11 mouse cellular contexts compared by ENCODE assay signal in genomic region chr13:93399710-93400216, GRCm38 (mm10).
DNase-seq lines count a peak whose midpoint lies in the region; ATAC-seq lines count a peak whose summit lies in the region.
"Had no signal": no experiment of that assay in that cellular context is flagged by ENCODE, and none has a peak within 500 bp of the region (broad histone marks: within the 10 kb centered on the region; RNA-seq: fewer than 3 reads in every experiment).

No protein-coding gene starts in this region.

- H3K9ac ChIP-seq in liver, embryonic 11.5 days (ENCODE audit: low read depth, low read length), result no peak overlapping the region
- no peak overlapping the region for H3K9ac ChIP-seq in heart, embryonic 12.5 days
- H3K9ac ChIP-seq in midbrain, embryonic 11.5 days (ENCODE audit: low read length), result no peak overlapping the region
- H3K9ac ChIP-seq: hindbrain, embryonic 13.5 days had no signal

- H3K27ac ChIP-seq in liver, embryonic 11.5 days (ENCODE audit: low read depth, low read length), result no peak overlapping the region
- H3K27ac ChIP-seq in heart, embryonic 12.5 days (ENCODE audit: poor library complexity, severe bottlenecking), result peak overlapping the region; percentile 90
- H3K27ac ChIP-seq in midbrain, embryonic 11.5 days (ENCODE audit: low read depth, low read length), result no peak overlapping the region
- H3K27ac ChIP-seq: hindbrain, embryonic 13.5 days; limb, embryonic 10.5 days had no signal

- no peaks in the 10 kb centered on the region for H3K4me1 ChIP-seq in liver, embryonic 11.5 days (replicated peaks; ENCODE audit: control insufficient read depth, insufficient read depth, low read length)
- peaks cover 3% of the 10 kb centered on the region; the same call in 1 of the 2 replicates for H3K4me1 ChIP-seq in heart, embryonic 12.5 days (replicated peaks)
- no peaks in the 10 kb centered on the region for H3K4me1 ChIP-seq in midbrain, embryonic 11.5 days (ENCODE audit: control insufficient read depth, insufficient read depth, low read length)
- H3K4me1 ChIP-seq: hindbrain, embryonic 13.5 days; limb, embryonic 10.5 days had no signal

- peaks cover 3% of the 10 kb centered on the region; the same call in 1 of the 2 replicates for H3K36me3 ChIP-seq in liver, embryonic 11.5 days (ENCODE audit: control insufficient read depth, insufficient read depth, low read length)
- peaks cover 31% of the 10 kb centered on the region for H3K36me3 ChIP-seq in heart, embryonic 12.5 days
- no peaks in the 10 kb centered on the region for H3K36me3 ChIP-seq in midbrain, embryonic 11.5 days (ENCODE audit: control insufficient read depth, insufficient read depth, low read length)

- no peak overlapping the region for H3K4me3 ChIP-seq in liver, embryonic 11.5 days (ENCODE audit: low read depth, low read length)
- no peak overlapping the region for H3K4me3 ChIP-seq in heart, embryonic 12.5 days
- H3K4me3 ChIP-seq in midbrain, embryonic 11.5 days (ENCODE audit: low read depth, low read length), result no peak overlapping the region
- H3K4me3 ChIP-seq: hindbrain, embryonic 13.5 days; limb, embryonic 10.5 days had no signal

- H3K9me3 ChIP-seq in liver, embryonic 11.5 days (ENCODE audit: control insufficient read depth, low read length), result peaks cover 2% of the 10 kb centered on the region; the same call in 1 of the 2 replicates
- no peaks in the 10 kb centered on the region for H3K9me3 ChIP-seq in heart, embryonic 12.5 days (replicated peaks)
- H3K9me3 ChIP-seq in midbrain, embryonic 11.5 days (ENCODE audit: control insufficient read depth, low read length), result peaks cover 2% of the 10 kb centered on the region; the same call in 1 of the 2 replicates
- H3K9me3 ChIP-seq: hindbrain, embryonic 13.5 days; limb, embryonic 10.5 days had no signal

- no peak overlapping the region for H3K4me2 ChIP-seq in liver, embryonic 11.5 days
- H3K4me2 ChIP-seq in heart, embryonic 12.5 days, result no peak overlapping the region
- no peak overlapping the region for H3K4me2 ChIP-seq in midbrain, embryonic 11.5 days
- H3K4me2 ChIP-seq: hindbrain, embryonic 13.5 days had no signal

- peak; percentile 100 for ATAC-seq in cerebellum, adult (ENCODE audit: insufficient number of reproducible peaks, low FRiP score, low TSS enrichment)
- ATAC-seq in liver, embryonic 11.5 days (replicated peaks; ENCODE audit: low FRiP score), result peak; percentile 67
- ATAC-seq in heart, embryonic 12.5 days (ENCODE audit: insufficient number of reproducible peaks, low FRiP score), result peak; percentile 76
- ATAC-seq in megakaryocyte-erythroid progenitor cell, adult 5-6 weeks (replicated peaks; ENCODE audit: low FRiP score, low TSS enrichment, poor library complexity, severe bottlenecking), result peak; percentile 41; the same call in 1 of the 2 replicates
- ATAC-seq in activated CD4-positive, CD25-positive, alpha-beta regulatory T cell, adult 4 months, result no peak
- no peak for ATAC-seq in midbrain, embryonic 11.5 days (ENCODE audit: low FRiP score)

- no peaks in the 10 kb centered on the region for H3K27me3 ChIP-seq in liver, embryonic 11.5 days (replicated peaks; ENCODE audit: control insufficient read depth, insufficient read depth, low read length)
- H3K27me3 ChIP-seq in heart, embryonic 12.5 days (replicated peaks), result no peaks in the 10 kb centered on the region
- no peaks in the 10 kb centered on the region for H3K27me3 ChIP-seq in midbrain, embryonic 11.5 days (ENCODE audit: control insufficient read depth, insufficient read depth, low read length)
- H3K27me3 ChIP-seq: hindbrain, embryonic 13.5 days had no signal

- WGBS in liver, embryonic 11.5 days, result 89% methylated on average over 5 of the region's 5 CpGs
- 41% methylated on average over 5 of the region's 5 CpGs for WGBS in heart, embryonic 12.5 days
- 92% methylated on average over 5 of the region's 5 CpGs for WGBS in midbrain, embryonic 11.5 days

- no peak for DNase-seq in cerebellum, postnatal 4 days (ENCODE audit: low spot score in 2 of 2)
- DNase-seq in liver, embryonic 11.5 days (ENCODE audit: low spot score), result no peak
- DNase-seq in liver, result no peak
- DNase-seq in midbrain, embryonic 11.5 days (ENCODE audit: low spot score, missing footprints), result no peak
- DNase-seq: lung, postnatal 4 days had no signal

Comparison
In these comparisons a context has a peak if more than half of its experiments do, and no peak if none do; other contexts are left out.
1. ATAC-seq: peak in cerebellum, adult (single experiment), liver, embryonic 11.5 days (single experiment), heart, embryonic 12.5 days (single experiment) and megakaryocyte-erythroid progenitor cell, adult 5-6 weeks (single experiment); none in activated CD4-positive, CD25-positive, alpha-beta regulatory T cell, adult 4 months (single experiment) and midbrain, embryonic 11.5 days (single experiment).